Mouse (Mus musculus) small intestine, adult 2 months (tissue): ENCODE data around the gene Wdr66. TPM values are rescaled to one million over a fixed set of nuclear protein-coding genes. Genes with fewer than 3 reads are reported as not detected.

Experiments
- H3K27ac ChIP-seq: fragments of 200-500 bp; 2 replicates; pipeline ENCODE4 v1.5.1; 2012; ENCODE audit warnings: low read depth, low read length, control low read depth, inconsistent platforms; ENCODE audit not compliant: insufficient read depth
- H3K27me3 ChIP-seq: fragments of 200-500 bp; 2 replicates; pipeline ENCODE4 v1.6.1; 2012; ENCODE audit warnings: mild to moderate bottlenecking, moderate library complexity, low read length, inconsistent platforms; ENCODE audit not compliant: control insufficient read depth, insufficient read depth
- H3K36me3 ChIP-seq: fragments of 200-500 bp; 2 replicates; pipeline ENCODE4 v1.6.1; 2012; ENCODE audit warnings: mild to moderate bottlenecking, low read length, control low read depth, inconsistent platforms; ENCODE audit not compliant: control insufficient read depth, insufficient read depth
- H3K4me1 ChIP-seq: fragments of 200-500 bp; 2 replicates; pipeline ENCODE4 v1.6.1; 2012; ENCODE audit warnings: low read length, inconsistent platforms, mixed read lengths; ENCODE audit not compliant: control insufficient read depth, insufficient read depth, insufficient read length
- H3K4me3 ChIP-seq: fragments of 200-500 bp; 2 replicates; pipeline ENCODE4 v1.5.1; 2012; ENCODE audit warnings: low read depth, mild to moderate bottlenecking, control low read depth, inconsistent platforms, low read length, moderate library complexity
- CTCF ChIP-seq: fragments of 200-500 bp; IDR thresholded peaks from 2 replicates; pipeline ENCODE4 v1.5.1; 2012; ENCODE audit warnings: low read depth, mild to moderate bottlenecking, control low read depth, inconsistent platforms, low read length, moderate library complexity, mixed read lengths; ENCODE audit not compliant: insufficient replicate concordance, insufficient read length; ENCODE audit errors: extremely low read depth
- POLR2A ChIP-seq: fragments of 200-500 bp; IDR thresholded peaks from 2 replicates; pipeline ENCODE4 v1.6.1; 2012; ENCODE audit warnings: low read depth, mild to moderate bottlenecking, control low read depth, inconsistent platforms, low read length, moderate library complexity
- WGBS: fragments of 180-500 bp; shearing (Covaris S2); methylation state at CpG from one replicate; pipeline ENCODE4 v1.1.7; 2018; 5-methylcytosine and 5-hydroxymethylcytosine counted together
- polyA plus RNA-seq: library from polyadenylated mRNA; depleted of rRNA; stranded (reverse); fragments of >200 nt; gene quantifications from 2 replicates; pipeline ENCODE4 v1.2.3, GENCODE M21; 2012

The Wdr66 gene
- polyA plus RNA-seq, 1 experiment: 0.27 TPM

DNA sequence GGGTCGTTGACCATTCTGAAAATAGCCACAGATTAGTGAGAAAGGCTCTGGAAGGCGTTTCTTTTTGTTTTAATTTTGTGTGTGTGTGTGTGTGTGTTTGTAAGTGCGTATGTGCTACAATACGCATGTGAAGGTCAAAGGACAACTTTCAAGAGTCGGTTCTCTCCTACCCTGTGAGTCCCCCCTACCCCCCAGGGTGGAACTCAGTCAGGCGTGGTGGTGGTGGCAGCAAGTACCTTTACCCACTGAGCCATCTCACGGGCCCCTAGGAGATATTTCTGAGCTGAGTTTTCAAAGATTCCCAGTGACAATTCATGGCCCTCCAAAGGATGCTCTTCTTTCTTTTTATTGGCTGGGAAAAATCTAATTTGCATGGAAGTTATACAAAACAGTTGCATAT, 45.9 kb downstream of the Wdr66 start:
- TF ChIP-seq POLR2A (no peak), CTCF (no peak)
- WGBS: 74% methylated on average over 7 of the region's 7 CpGs
- H3K27me3 ChIP-seq: no peaks in the 10 kb centered on the region; the same call in 1 of the 2 replicates
- H3K27ac ChIP-seq: no peak overlapping the region
- no peaks in the 10 kb centered on the region for H3K4me1 ChIP-seq
- H3K4me3 ChIP-seq: no peak overlapping the region
- no peaks in the 10 kb centered on the region for H3K36me3 ChIP-seq

DNA sequence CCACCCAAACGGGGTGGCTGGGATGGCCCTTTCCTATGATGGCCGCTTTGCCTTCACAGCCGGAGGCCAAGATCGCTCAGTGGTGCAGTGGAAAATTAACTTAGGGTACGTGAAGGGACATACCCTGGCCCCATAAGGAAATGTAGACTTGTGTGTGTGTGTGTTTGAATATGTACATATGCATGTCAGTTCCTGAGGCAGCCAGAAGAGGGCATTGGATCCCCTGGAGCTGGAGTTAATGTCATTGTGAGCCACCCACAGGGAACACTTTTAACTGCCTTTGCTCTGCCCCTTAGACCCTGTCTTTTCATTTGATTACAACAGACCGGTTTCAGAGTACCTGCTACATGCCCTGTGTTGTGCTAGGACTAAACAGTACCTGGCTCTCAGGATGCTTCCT, 46.6 kb downstream of the Wdr66 start:
- Histone ChIP-seq H3K27me3 (no peaks in the 10 kb centered on the region; the same call in 1 of the 2 replicates), H3K4me1 (no peaks in the 10 kb centered on the region), H3K4me3 (no peak overlapping the region), H3K36me3 (no peaks in the 10 kb centered on the region), H3K27ac (no peak overlapping the region)
- TF ChIP-seq CTCF (no peak), POLR2A (no peak)
- 87% methylated on average over 6 of the region's 6 CpGs for WGBS

DNA sequence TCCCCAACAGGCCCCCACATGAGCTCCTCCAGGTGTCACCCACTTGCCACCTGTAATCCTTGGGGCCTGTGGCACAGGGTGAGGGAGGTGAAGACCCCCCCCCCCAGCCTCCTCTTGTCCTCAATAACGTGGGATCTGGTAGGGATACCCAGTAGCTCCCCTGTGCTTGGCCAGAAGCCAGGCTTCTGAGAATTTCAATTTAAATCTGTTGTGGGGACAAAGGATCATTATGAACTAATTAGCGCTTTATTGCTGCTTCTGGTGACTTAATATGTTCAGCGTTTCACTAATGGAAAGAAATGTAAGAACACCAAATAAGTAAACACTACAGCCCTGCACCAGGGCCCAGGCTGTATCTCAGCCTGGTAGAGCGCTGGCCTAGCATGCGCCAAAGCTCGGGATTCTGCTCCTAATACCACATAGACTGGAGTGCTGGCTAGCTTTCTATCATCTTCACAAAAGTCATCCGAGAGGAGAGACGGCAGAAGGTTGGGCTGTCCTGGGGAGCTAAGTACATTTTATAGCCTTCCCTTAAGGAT, 48.7 kb downstream of the Wdr66 start:
- 69% methylated on average over 8 of the region's 8 CpGs for WGBS
- Histone ChIP-seq H3K4me3 (no peak overlapping the region), H3K36me3 (no peaks in the 10 kb centered on the region), H3K4me1 (no peaks in the 10 kb centered on the region), H3K27me3 (no peaks in the 10 kb centered on the region; the same call in 1 of the 2 replicates), H3K27ac (no peak overlapping the region)
- TF ChIP-seq CTCF (no peak), POLR2A (no peak)

DNA sequence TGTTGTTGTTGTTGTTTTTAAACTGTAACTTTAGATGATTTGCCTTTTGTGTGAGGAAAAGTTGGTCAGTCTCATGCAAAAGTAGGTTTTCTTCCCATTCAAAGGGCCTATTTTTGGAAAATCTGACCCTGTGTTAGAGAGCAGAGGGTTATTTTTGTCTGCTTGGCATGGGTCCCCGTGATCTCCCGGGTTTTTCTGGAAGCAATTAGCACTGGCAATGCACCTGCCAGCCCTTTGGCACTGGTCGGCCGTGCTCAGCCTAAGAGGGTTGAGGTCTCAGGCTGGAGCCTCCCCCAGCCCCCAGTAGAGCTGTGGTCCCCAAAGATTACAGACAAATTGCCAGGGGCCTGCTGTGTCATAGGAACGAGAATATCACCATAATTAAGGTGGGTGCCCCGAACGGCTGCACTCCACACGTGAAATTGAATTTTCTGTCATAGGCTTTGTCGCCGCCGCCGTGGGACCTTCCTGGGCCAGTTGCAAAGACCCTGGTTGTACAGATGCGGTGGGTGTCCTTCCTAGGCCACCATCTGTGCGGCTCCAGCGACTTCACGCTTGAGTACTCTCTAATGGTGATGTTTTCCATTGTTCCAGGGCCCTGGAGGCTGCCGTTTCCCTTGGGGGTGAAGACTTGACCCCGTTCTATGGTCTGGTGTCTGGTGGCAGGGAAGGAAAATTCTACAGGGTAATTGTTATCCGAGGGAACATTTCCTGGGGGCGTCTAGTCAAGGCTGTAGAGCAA, 50.0 kb downstream of the Wdr66 start:
- Histone ChIP-seq H3K36me3 (no peaks in the 10 kb centered on the region), H3K4me1 (no peaks in the 10 kb centered on the region), H3K4me3 (no peak overlapping the region), H3K27ac (no peak overlapping the region), H3K27me3 (no peaks in the 10 kb centered on the region; the same call in 1 of the 2 replicates)
- 84% methylated on average over 20 of the region's 20 CpGs for WGBS
- TF ChIP-seq CTCF (no peak), POLR2A (no peak)

DNA sequence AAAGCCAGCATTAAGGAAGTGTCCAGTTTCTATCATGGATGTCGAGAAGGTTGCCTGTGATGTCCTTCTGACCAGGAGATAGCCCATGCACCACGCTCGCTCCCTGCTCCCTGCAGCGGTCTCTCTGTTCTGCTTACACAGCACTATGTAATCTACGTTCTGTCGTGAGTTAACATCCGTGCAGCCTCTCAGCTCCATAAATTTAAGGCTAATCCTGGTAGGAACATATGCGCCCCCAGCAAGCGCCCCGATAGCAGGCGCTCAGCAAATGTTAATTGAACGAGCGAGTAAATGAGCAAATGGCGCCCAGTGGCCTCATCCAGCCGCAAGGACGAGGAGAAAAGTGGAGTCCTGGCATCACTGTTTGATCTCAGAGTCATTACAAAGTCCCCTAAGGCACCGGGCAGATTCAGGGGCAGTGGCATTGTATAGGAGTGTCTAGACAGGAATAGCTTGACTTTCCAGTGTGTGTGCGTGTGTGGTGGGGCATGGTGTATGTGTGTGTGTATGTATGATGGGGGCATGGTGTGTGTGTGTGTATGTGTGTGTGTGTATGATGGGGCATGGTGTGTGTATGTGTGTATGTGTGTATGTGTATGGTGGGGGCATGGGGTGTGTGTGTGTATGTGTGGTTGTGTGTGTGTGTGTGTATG, 55.9 kb downstream of the Wdr66 start:
- no peak for TF ChIP-seq POLR2A
- TF ChIP-seq CTCF: no peak
- Histone ChIP-seq H3K27me3 (no peaks in the 10 kb centered on the region), H3K36me3 (no peaks in the 10 kb centered on the region), H3K4me3 (no peak overlapping the region), H3K27ac (no peak overlapping the region), H3K4me1 (no peaks in the 10 kb centered on the region)
- WGBS: 77% methylated on average over 18 of the region's 18 CpGs

DNA sequence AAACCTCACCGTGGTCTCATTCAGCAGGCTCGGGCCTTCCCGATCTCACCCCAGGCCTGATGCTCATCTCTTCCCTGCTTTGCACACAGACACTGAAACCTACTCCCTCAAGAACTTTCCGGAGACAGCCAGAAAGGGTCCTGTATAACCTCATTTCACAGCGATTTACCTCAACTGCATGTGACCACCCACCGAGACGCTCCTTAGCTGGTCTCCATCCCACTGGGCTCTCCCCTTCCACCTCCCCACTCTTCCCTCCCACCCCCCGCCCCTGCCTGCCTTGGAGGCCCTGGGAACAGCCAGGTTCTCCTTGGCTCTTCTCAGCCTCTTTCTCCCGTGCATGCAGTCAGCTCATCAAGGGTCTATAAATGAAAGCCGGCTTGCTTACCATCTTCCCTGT, 57.9 kb downstream of the Wdr66 start:
- TF ChIP-seq CTCF (no peak), POLR2A (no peak)
- Histone ChIP-seq H3K27me3 (no peaks in the 10 kb centered on the region), H3K27ac (no peak overlapping the region), H3K4me1 (no peaks in the 10 kb centered on the region), H3K4me3 (no peak overlapping the region), H3K36me3 (no peaks in the 10 kb centered on the region)
- WGBS: 62% methylated on average over 10 of the region's 10 CpGs

DNA sequence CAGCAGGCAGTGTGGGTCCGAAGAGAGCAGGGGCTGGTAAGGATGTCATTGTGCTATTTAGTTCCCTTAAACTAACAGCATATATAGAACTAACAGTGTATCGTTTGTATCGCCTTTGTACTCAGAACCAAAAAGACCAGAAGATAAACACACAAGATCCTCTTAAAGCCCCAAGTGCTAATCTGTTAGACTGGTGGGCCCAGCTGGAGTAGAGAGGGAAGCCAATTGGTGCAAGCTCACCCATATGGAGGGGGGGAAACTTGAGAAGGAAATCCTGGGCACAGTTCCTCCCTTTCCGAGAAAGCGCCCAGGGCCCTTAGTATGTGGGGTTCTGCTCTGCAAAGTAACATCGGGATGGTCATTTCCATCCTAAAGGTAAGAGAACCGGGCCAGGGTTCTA, 58.3 kb downstream of the Wdr66 start:
- WGBS: 61% methylated on average over 7 of the region's 7 CpGs
- Histone ChIP-seq H3K27ac (no peak overlapping the region), H3K27me3 (no peaks in the 10 kb centered on the region), H3K4me1 (no peaks in the 10 kb centered on the region), H3K4me3 (no peak overlapping the region), H3K36me3 (no peaks in the 10 kb centered on the region)
- no peak for TF ChIP-seq POLR2A
- no peak for TF ChIP-seq CTCF
